Mouse (Mus musculus): ENCODE results near the gene Uba6. TPM values are rescaled to one million over a fixed set of nuclear protein-coding genes. Genes with fewer than 3 reads are reported as not detected.

The Uba6 gene
- total RNA-seq, 2 experiments from 2014 or later: 16.2 to 31.5 TPM

GRCm38 (mm10) chr5:86078720-86079334 is 93.8 kb downstream of the Uba6 start:
- ATAC-seq (replicated peaks; ENCODE audit: poor library complexity): peak; percentile 94

- ATAC-seq (replicated peaks; ENCODE audit: poor library complexity): no peak
These were observed 99.7 kb downstream of the Uba6 start for GRCm38 (mm10) chr5:86072756-86073386.

DNA sequence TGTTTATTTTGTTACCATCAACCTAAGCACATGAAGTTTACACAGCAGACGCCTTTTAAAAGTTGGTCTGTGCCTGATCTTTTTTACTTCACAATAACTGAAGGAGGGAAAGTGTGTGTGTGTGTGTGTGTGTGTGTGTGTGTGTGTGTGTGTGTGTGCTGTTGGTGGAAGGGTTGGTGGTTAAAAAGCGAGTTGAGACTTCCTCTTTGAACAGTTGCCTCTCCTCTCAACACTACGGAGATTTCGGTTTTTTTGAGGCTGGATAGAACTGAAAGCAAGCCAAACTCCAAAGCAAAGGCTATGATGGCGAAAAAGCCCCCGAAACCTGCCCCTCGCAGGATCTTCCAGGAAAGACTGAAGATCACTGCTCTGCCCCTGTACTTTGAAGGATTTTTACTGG is 101.1 kb downstream of the Uba6 start, which contains the start of gene Stap1:
Stap1 (plus strand) TSS at position 209 of the 400 bp plus-strand sequence.
- peak; percentile 56 for ATAC-seq (replicated peaks; ENCODE audit: poor library complexity)

DNA sequence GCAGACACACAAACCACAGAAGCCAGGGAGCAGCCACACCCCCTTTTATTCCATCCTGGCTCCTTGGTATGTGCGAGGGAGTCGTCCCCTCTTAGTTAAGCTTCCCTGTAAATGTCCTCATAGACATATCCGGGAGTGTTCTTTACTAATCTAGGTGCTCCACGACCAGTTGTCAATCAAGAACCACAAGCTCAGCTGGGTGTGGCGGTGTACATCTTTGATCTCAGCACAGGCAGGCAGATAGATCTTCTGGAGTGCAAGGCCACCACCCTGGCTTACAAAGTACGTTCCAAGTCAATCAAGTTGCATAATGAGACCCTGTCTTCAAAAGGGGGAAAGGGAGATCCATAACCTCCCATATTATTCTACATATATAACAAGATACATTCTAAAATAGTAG is 103.5 kb downstream of the Uba6 start:
- no peak for ATAC-seq (replicated peaks; ENCODE audit: poor library complexity)

DNA sequence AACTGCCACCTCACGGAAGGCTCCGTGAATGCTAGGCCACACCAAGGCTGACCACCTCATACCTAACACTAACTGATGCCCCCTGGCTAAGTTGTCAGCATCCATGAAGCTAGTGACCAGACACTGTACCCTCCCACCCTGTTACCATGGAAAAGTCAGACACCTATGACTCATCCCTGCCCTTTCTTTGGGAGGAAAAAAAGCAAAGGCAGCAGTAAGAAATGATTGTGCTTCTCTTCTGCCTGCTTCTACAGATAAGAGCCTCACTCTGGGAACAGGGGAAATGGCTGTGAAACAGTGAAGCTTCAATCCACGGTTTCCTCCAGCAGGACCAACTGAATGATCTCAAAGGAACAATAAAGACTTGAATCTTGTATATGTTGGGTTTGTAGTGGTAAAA is 104.2 kb downstream of the Uba6 start:
- ATAC-seq (replicated peaks; ENCODE audit: poor library complexity): peak; percentile 2; the same call in 1 of the 2 replicates

DNA sequence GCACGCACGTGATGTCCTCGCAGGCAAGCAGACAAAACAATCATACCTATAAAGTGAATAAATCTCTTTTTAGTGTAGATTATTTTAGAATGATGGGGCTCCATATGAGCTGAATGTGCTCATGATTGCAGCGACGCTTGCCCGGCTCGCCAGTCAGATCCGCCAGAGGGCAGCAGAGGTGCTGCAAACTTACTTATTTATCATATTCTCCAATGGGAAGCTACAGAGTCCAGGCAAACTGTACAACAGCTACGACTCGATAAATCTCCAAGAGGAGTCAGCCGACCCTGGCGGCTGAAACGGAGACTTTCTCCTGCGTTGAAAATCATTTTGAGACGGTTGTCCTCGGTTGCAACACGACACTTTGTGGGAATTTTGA is 106.1 kb downstream of the Uba6 start:
- peak; percentile 56 for ATAC-seq (replicated peaks; ENCODE audit: poor library complexity)

GRCm38 (mm10) chr5:86065876-86066550 is 106.6 kb downstream of the Uba6 start:
- ATAC-seq (replicated peaks; ENCODE audit: poor library complexity): 0 out of 2 replicates have a peak, but pooled peaks have one; percentile 2

DNA sequence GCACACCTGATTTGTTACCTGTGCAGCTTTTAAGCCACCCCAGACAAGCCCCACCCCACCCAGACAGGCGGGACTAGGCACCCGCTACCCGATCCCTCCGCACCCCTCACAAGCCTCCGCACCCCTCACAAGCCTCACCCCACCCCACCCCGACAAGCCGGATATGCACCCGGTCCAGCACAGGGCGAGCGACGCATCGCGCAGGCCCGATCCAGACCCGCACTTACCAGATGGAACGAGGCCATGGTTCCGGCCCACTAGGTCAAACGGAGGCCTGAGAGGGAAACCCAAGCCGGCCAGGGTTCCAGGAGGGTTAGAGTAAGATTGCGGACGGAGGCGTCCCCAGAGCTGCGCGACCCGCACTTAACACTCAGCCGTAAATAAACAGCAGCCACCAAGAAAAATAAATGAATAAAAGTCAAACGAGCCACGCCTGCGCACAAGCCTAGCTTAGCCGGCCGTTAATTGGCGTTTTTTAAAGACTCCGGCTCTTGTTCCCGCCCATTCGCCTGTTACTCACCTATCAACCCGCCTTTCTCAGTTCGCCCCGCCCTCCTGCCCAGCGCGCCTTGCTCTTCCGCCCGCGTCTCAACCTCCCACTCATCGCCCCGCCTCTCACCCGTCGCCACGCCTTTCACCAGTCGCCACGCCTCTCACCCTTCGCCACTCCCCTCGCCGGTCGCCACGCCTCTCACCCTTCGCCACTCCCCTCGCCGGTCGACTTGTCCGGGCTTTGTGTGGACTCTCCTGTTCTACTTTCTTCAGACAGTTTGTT is 107.3 kb downstream of the Uba6 start, which contains the start of gene Cenpc1:
Cenpc1 (minus strand) TSS at position 483 of the 775 bp plus-strand sequence.
- peak; percentile 78 for ATAC-seq (replicated peaks; ENCODE audit: poor library complexity)

DNA sequence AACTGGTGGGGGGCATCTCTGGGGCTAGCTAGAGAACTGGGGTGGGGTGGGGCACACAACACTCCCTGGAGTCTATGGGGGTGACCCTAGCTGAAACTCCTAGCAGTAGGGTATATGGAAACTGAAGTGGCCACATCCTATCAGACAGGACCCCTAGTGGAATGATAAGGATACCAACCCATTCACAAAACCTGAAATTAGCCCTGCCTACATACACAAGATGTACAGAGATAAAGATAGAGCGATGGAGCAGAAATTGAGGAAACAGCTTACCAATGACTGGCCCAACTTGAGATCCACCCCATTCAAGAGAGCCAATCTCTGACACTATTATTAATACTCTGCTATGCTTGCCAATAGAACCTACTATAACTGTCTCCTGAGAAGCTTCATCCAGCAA is 109.1 kb downstream of the Uba6 start:
- no peak for ATAC-seq (replicated peaks; ENCODE audit: poor library complexity)

Other genes starting within 250 kb of the Uba6 start
- gene Cenpc1, start 107.2 kb downstream of the Uba6 start, total RNA-seq (2015): 47.2 and 55.1 TPM in 2 replicates
- gene Cenpc1, start 107.2 kb downstream of the Uba6 start, total RNA-seq (2017): 39.5 and 50.5 TPM in 2 replicates
- 67.8 and 69.1 TPM in 2 replicates for gene Stap1, start 101.1 kb downstream of the Uba6 start, total RNA-seq (2015)
- 27.0 and 58.6 TPM in 2 replicates for gene Stap1, start 101.1 kb downstream of the Uba6 start, total RNA-seq (2017)
- not detected in 2 replicates for gene Gnrhr, start 25.1 kb upstream of the Uba6 start, total RNA-seq (2015)
- not detected in 2 replicates for gene Gnrhr, start 25.1 kb upstream of the Uba6 start, total RNA-seq (2017)
- gene Tmprss11c, start 116.5 kb upstream of the Uba6 start, total RNA-seq (2015): not detected in 2 replicates
- gene Tmprss11c, start 116.5 kb upstream of the Uba6 start, total RNA-seq (2017): not detected in 2 replicates
- not detected in 2 replicates for gene Tmprss11d, start 200.6 kb upstream of the Uba6 start, total RNA-seq (2015)
- gene Tmprss11d, start 200.6 kb upstream of the Uba6 start, total RNA-seq (2017): not detected in 2 replicates

All from megakaryocyte progenitor cell, adult 5-6 weeks (primary cell).